Mouse (Mus musculus): ENCODE measurements around the gene Prrt1. TPM values are rescaled to one million over a fixed set of nuclear protein-coding genes. Genes with fewer than 3 reads are reported as not detected.

Prrt1 gene
- polyA plus RNA-seq, 1 experiment = 150 TPM

DNA sequence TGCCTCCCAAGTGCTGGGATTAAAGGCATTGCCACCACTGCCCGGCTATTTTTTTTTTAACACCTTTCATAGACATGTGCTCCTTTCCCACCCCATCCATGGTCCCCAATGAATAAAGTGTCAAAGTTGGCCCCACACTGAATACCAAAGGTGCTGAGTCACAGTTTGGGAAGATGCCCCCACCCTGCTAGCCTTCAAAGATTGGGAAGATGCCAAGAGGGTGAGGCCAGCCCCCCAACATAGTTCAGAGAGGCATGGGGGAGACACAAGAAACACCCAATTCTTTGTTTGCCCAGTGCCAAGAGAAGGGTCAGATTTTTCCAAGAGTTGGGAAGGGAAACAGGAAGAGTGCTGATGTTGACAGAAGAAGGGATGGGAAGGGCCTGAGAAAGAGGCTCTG, 33.1 kb downstream of the Prrt1 start:
- DNase-seq (ENCODE audit: extremely low spot score in 1 of 2, low spot score in 1 of 2) = no peak

DNA sequence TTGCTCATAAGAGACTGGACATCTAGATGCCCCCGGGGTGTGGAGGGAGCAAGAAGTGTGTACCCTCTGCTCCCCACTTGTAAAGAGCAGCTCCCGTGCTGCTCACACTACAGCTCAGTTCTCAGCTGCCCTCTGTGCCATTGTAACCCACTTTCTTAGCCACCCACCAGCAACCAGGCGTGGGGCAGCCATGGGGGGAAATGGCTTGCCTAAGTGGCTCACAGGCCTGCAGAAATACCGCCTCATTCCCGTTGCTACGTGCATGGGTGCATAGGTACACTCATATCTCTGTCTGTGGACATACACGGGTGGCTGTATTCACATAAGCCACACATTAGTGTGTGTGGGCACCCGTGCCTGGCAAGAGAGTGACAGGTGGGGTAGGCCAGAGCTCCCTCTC, 33.6 kb downstream of the Prrt1 start:
- DNase-seq (ENCODE audit: extremely low spot score in 1 of 2, low spot score in 1 of 2) = no peak

DNA sequence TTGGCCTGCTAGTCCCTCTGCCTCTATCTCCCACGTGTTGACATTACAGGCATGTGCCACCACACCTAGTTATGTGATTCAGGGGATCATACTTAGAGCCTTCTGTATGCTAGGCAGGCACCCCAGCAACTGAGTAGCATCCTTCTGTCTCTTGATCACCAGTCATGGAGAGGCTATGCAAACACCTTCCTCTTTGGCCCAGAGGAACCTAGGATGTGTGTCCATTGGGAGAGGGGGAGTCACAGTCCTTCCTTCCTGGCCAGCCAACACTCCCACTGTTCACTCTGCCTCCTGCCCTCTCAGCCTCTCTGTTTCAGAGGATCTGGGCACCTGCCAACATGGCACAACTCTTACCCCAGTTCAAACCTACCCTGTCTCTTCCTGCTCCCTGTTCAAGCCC, 34.2 kb downstream of the Prrt1 start:
- DNase-seq (ENCODE audit: extremely low spot score in 1 of 2, low spot score in 1 of 2) = no peak

DNA sequence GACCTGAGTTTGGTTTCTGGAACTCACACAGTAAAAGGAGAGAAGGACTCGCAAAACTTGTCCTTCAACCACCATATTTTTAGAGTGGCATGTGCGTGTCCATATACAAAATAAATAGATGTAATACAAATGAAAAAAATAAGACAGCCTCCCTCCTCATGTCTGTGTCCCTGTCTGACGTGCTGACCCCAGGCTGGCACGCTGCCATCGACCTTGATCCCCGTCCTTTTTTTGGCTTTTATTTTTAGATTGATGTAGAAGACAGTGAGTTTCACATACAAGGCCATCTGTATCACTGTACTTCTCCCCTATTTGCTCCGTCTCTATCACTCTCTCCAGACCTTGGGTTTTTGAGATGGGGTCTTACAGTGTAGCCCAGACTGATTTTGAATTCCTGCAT, 35.1 kb downstream of the Prrt1 start:
- no peak for DNase-seq (ENCODE audit: extremely low spot score in 1 of 2, low spot score in 1 of 2)

DNA sequence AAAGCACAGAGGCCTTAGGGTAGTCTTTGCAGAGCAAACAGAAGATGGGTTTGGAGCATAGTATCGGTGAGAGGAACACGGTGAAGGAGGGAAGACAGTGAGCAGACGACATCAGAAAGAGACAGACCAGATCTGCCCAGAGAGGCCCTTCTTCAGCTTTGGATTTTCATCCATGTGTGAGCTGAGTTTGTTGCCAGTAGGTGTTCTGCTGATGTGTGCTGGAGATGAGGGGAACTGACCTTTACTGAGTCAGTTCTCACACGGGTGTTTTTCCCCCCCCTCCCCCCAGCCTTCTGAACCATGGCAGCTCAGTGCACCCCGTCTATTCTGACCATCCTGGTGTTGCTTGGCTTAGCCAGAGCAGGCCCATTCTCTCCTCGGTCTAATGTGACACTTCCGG, 40.9 kb downstream of the Prrt1 start, which contains the start of gene Tnxb:
Gene Tnxb, plus strand, starts transcription at position 301 of the 400 bp plus-strand sequence.
- DNase-seq (ENCODE audit: extremely low spot score in 1 of 2, low spot score in 1 of 2) = no peak

DNA sequence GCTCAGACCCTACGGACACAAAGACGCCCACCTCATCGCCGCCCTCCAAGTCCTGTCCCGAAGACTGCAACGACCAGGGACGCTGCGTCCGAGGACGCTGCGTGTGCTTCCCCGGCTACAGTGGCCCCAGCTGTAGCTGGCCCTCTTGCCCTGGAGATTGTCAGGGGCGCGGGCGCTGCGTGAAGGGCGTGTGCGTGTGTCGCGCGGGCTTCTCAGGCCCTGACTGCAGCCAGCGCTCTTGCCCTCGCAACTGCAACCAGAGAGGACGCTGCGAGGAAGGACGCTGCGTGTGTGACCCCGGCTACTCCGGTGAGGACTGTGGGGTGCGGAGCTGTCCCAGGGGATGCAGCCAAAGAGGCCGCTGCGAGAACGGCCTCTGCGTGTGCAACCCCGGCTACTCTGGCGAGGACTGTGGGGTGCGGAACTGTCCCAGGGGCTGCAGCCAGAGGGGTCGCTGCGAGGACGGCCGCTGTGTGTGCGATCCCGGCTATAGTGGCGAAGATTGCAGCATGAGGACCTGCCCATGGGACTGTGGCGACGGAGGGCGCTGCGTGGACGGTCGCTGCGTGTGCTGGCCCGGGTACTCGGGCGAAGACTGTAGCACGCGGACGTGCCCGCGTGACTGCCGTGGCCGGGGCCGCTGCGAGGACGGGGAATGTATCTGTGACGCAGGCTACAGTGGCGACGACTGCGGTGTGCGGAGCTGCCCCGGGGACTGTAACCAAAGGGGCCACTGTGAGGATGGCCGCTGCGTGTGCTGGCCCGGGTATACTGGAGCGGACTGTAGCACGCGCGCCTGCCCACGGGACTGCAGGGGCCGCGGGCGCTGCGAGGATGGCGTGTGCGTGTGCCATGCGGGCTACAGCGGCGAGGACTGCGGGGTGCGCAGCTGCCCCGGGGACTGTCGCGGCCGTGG, 42.1 kb downstream of the Prrt1 start:
- DNase-seq (ENCODE audit: extremely low spot score in 1 of 2, low spot score in 1 of 2) = no peak

DNA sequence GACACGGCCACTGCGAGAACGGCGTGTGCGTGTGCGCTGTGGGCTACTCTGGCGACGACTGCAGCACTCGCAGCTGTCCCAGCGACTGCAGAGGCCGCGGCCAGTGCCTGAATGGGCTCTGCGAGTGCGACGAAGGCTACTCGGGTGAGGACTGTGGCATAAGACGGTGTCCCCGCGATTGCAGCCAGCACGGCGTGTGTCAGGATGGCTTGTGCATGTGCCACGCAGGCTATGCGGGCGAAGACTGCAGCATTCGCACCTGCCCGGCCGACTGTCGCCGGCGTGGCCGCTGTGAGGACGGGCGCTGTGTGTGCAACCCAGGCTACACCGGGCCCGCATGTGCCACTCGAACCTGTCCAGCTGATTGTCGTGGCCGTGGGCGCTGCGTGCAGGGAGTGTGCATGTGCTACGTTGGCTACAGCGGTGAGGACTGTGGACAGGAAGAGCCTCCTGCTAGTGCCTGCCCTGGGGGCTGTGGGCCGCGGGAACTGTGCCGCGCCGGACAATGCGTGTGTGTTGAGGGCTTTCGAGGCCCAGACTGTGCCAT, 43.0 kb downstream of the Prrt1 start:
- DNase-seq (ENCODE audit: extremely low spot score in 1 of 2, low spot score in 1 of 2) = no peak

DNA sequence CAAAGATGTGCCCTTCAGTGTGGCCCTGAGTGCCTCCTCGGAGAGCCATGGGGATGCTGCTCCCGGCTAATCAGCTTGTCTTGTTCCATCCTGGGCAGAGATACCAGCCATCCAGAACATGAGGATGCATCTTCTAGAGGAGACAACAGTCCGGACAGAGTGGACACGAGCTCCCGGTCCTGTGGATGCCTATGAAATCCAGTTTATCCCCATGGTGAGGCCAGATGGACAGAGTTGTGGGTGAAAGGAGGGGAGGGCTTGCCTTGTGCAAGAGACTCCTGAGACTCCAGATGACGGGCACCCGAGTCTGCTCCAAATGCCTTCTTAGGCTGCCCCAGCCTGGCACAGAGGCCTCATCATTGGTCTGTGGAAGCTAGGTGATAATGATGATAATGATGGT, 43.8 kb downstream of the Prrt1 start:
- DNase-seq (ENCODE audit: extremely low spot score in 1 of 2, low spot score in 1 of 2) = no peak

DNA sequence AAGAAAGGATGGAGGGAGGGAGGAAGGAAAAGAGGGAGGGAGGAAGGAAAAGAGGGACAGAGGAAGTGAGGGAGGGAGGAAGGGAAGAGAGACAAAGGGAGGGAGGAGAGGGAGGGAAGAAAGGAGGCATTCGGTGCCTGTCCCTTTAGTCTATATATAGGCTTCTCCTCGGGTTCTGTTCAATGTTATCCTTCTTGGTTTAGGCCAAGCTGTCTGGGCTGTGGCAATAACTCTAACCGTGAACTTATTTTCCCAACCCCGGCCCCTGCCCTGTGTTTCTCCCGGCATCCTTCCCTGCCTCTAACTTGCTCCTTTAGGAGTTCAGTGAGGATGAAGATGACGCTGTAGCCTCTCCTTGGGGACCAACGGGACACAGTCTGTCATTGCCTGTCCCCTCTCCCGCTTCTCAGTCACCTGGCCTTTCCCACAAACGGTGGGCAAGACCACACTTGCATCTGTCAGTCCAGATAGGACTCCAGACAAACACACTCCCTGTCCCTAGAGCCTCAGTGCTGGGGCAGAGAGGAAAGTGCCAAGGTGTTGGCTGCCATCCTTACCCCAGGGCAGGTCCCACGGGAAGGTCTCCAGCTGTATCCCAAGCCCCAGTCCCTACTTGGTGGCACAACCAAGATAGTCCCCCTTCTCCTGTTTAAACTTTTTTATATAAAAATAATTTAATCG, 45.3 kb downstream of the Prrt1 start:
- DNase-seq (ENCODE audit: extremely low spot score in 1 of 2, low spot score in 1 of 2) = no peak

DNA sequence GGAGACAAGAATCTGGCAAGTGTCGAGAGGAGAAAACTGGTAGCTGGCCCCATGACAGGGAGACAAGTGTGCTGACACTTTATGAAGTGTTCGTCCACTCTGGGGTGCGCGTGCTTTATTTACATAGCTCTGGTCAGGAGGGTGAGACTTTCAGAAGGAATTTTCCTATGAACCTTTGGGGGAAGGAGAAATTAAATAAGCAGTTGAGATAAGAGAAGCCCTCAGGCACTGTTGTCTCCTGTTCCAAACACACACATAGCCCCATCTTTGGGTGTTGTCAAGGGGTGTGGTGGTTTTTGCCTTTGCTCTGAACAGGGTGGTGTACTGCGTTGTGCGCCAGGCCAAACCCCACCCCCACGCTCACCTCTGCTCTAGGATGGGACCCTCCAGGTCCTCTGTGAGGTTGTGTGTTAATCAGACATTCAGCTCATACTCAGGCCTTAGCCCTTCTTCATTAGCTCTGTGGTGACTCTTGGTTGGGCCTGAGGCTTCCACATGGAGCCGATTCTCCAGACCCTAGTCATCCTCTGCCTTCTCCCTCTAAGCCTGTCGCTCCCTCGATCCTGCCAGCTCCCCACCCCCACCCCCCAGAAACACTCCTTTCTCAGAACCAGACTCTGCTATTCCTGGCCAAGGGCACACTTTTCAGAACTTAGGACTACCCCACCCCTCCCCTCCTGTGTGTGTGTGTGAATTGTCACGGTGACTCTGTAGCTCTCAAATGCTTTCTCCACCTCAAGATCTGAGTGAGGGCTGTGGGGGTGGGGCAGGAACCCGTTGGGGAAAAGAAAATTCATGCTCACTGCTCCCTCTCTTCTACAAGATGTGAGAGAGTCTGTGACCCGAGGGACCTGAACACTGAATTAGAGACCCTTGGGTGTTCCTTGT, 46.1 kb downstream of the Prrt1 start:
- no peak for DNase-seq (ENCODE audit: extremely low spot score in 1 of 2, low spot score in 1 of 2)

DNA sequence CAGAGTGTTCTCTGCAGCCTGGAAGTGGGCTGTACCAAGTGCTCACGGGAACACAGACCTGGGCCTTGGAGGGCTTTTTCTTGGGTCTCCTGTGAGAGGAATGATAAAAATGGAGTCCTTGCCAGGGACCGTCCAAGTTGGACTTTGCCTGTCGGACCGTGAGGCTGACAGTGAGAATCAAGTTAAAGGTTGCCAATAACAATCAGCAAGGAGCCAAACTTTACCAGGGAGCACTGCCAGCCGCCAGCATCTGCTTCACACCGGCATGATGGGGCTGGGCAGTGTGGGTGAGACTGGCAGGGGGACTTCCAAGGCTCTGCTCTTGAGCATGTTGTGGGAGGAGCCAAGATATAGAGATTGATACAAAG, 46.7 kb downstream of the Prrt1 start:
- no peak for DNase-seq (ENCODE audit: extremely low spot score in 1 of 2, low spot score in 1 of 2)

DNA sequence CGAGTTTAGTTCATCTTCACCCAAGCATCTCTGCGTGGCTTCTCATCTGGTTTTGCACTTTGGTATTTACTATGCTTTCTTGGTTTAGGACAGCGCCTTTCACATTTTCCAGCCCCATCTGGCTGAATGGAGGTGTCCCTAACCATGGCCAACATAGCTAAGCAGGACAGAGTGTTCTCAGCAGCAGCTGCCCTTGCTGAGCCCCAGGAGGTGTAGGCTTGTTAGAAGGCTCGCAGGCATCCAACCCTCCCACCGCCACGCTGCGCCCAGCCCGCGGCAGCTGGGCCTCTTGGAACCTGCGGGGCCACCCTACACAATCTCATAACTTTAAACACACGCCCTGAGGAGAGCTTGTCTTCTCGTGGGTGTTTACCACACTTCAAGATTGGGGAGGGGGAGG, 47.3 kb downstream of the Prrt1 start:
- DNase-seq (ENCODE audit: extremely low spot score in 1 of 2, low spot score in 1 of 2) = no peak

DNA sequence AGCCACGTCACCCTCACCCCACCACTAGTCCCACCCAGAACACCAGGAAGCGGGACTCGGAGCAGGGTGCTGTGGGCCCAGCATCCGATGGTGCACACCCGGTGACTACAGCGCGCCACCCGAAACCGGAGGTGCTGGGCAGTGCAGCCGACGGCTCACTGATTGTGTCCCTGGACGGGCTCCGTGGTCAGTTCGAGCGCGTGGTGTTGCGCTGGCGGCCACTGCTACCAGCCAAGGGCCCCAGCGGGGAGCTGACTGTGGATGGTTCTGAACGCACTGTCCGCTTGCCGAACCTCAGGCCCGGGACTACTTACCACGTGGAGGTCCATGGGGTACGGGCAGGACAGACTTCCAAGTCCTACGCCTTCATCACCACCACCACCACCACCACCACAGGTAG, 50.9 kb downstream of the Prrt1 start:
- DNase-seq (ENCODE audit: extremely low spot score in 1 of 2, low spot score in 1 of 2) = no peak

DNA sequence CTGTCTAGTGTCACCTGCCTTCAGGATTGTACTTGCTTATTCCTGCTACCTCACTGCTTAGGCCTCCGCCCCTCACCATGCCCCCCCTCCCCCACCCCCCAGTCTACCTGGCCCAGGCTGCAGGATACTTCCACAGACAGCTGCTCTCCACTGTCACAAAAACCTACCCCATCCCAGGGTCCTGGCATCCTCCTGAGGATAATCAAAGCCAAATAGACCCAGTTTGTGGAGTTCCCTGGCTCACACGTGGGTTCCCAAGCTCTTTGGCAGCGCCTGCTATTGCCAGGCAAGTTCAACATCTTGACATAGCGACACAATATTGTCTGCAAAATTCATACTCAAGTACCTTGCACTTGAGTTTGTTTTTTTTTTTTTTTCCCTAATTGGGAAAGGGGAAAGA, 51.3 kb downstream of the Prrt1 start:
- DNase-seq (ENCODE audit: extremely low spot score in 1 of 2, low spot score in 1 of 2) = no peak

DNA sequence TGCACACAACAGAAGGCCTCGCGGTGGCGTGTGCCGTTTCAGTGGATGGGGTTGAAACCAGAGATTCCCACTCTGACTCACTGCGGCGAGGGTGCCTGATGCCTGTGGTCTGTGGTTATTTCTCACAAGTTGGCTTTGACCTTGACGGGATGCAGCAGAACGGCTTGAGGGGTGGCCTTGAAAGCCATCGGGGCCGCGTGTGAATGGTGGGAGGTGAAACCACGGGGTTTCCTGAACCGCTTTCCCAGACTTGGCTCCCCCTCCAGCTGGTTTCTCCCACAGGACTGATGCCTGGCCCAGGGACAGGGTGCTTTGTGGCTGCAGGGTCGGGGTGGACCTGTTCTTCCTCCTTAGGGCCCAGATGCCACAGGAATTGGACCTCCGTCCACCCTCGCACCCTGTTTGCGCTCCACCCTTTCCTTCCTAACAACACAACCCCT, 51.8 kb downstream of the Prrt1 start:
- DNase-seq (ENCODE audit: extremely low spot score in 1 of 2, low spot score in 1 of 2) = no peak

DNA sequence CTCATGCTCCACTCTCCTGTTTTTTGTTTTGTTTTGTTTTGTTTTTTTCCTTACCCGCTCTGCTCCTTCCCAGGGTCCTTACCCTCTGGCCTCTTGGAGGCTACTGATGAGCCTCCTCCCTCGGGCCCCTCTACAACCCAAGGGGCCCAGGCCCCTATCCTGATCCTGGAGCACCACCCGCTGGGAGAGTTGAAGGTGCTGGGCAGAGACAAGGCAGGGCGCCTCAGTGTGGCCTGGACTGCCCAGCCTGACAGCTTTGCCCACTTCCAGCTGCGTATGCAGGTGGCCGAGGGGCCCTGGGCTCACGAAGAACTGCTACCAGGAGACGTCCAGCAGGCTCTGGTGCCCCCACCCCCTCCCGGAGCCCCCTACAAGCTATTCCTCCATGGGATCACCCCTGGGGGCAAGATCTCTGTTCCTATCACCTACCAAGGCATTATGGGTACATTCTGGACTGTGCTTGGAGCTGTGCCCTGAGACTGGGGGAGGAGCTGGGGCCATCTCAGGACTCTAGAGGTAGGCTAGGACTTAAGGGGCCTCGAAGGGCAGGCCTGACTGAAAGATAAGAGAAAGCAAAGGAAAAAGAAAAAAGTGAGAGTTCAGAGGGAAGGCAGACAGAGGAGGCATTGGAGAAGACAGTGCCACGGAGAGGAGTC, 52.7 kb downstream of the Prrt1 start:
- no peak for DNase-seq (ENCODE audit: extremely low spot score in 1 of 2, low spot score in 1 of 2)

All from frontal cortex, adult 2 months (tissue).